Mouse (Mus musculus): ENCODE data around the gene Olfr1424. TPM values are rescaled to one million over a fixed set of nuclear protein-coding genes. Genes with fewer than 3 reads are reported as not detected.

Olfr1424 gene
- polyA plus RNA-seq, 1 experiment from 2014 or later = not detected

DNA sequence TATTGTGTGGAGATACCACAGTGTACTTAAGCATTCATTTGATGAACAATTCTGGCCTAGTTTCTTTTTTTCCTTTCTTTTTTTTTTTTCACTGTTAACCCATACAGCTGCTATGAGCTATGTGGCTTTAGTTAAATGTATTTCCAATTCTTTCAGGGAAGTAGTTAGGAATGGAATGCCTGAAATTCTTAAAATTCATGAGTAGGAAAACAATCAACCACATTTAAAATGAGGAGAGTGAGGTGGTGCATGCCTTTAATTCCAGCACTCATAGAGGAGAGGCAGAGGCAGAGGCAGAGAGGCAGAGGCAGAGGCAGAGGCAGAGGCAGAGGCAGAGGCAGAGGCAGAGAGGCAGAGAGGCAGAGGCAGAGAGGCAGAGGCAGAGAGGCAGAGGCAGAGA, 24.8 kb downstream of the Olfr1424 start:
- Histone ChIP-seq H3K9ac (replicated peaks; ENCODE audit: low read length) (no peak overlapping the region), H3K4me3 (replicated peaks; ENCODE audit: low read depth, low read length) (no peak overlapping the region), H3K36me3 (ENCODE audit: control insufficient read depth, insufficient read depth, low read length) (no peaks in the 10 kb centered on the region), H3K27me3 (ENCODE audit: control insufficient read depth, insufficient read depth, low read length) (no peaks in the 10 kb centered on the region), H3K4me1 (ENCODE audit: control insufficient read depth, insufficient read depth, low read length) (no peaks in the 10 kb centered on the region), H3K27ac (replicated peaks; ENCODE audit: low read depth, low read length) (no peak overlapping the region), H3K4me2 (ENCODE audit: low read length) (no peak overlapping the region), H3K9me3 (ENCODE audit: control insufficient read depth, low read length) (no peaks in the 10 kb centered on the region)
- ATAC-seq (ENCODE audit: low FRiP score, low TSS enrichment) (no peak), DNase-seq (no peak)

DNA sequence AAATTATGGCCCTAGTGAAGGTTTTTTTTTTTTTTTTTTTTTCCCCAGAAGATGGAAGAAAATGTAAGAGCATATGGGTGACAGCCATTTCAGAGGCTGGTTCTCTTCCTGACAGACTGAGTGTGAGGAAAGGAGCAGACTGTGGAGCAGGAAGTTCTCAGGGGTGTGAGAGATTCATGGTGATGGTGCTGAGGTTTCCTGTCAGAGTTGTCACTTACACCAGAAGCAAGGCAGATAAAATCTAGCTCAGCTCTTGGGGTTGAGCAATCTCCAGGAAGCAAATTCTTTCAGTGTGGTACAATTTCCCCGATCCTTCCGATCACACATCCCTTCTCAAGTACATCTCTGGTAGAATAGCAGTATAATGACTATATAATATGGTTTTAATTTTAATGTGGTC, 35.9 kb downstream of the Olfr1424 start:
- ATAC-seq (ENCODE audit: low FRiP score, low TSS enrichment) (no peak), DNase-seq (no peak)
- H3K9ac ChIP-seq (replicated peaks; ENCODE audit: low read length) = no peak overlapping the region
- no peak overlapping the region for H3K4me3 ChIP-seq (replicated peaks; ENCODE audit: low read depth, low read length)
- 92% methylated on average over 2 of the region's 2 CpGs for WGBS
- H3K27ac ChIP-seq (replicated peaks; ENCODE audit: low read depth, low read length) = no peak overlapping the region
- H3K36me3 ChIP-seq (ENCODE audit: control insufficient read depth, insufficient read depth, low read length) = no peaks in the 10 kb centered on the region
- H3K4me1 ChIP-seq (ENCODE audit: control insufficient read depth, insufficient read depth, low read length) = no peaks in the 10 kb centered on the region
- no peaks in the 10 kb centered on the region for H3K9me3 ChIP-seq (ENCODE audit: control insufficient read depth, low read length)
- no peak overlapping the region for H3K4me2 ChIP-seq (ENCODE audit: low read length)
- no peaks in the 10 kb centered on the region for H3K27me3 ChIP-seq (ENCODE audit: control insufficient read depth, insufficient read depth, low read length)

DNA sequence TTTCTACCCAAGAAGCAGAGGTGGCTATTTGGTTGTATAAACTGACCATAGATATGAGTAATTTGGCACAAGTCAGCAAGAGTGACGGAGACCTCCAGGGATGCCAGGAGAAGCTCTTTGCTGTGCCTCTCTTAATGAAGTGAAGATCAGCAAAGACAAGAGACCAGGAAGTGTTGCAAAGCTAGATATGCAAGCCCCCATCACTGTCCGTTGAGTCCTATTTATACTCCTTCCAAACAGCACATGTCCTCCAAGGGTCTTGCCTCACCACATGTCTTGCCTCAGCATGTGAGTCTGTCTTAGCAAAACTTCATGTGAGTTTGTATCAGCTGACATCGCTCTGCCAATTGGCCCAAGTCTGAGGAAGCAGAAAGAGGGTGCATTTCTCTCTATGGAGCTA, 37.1 kb downstream of the Olfr1424 start:
- no peak overlapping the region for H3K4me3 ChIP-seq (replicated peaks; ENCODE audit: low read depth, low read length)
- ATAC-seq (ENCODE audit: low FRiP score, low TSS enrichment) (no peak), DNase-seq (no peak)
- H3K9ac ChIP-seq (replicated peaks; ENCODE audit: low read length) = no peak overlapping the region
- H3K9me3 ChIP-seq (ENCODE audit: control insufficient read depth, low read length) = no peaks in the 10 kb centered on the region
- 83% methylated on average over 3 of the region's 3 CpGs for WGBS
- no peaks in the 10 kb centered on the region for H3K36me3 ChIP-seq (ENCODE audit: control insufficient read depth, insufficient read depth, low read length)
- H3K4me2 ChIP-seq (ENCODE audit: low read length) = no peak overlapping the region
- H3K4me1 ChIP-seq (ENCODE audit: control insufficient read depth, insufficient read depth, low read length) = no peaks in the 10 kb centered on the region
- H3K27me3 ChIP-seq (ENCODE audit: control insufficient read depth, insufficient read depth, low read length) = no peaks in the 10 kb centered on the region
- H3K27ac ChIP-seq (replicated peaks; ENCODE audit: low read depth, low read length) = no peak overlapping the region

DNA sequence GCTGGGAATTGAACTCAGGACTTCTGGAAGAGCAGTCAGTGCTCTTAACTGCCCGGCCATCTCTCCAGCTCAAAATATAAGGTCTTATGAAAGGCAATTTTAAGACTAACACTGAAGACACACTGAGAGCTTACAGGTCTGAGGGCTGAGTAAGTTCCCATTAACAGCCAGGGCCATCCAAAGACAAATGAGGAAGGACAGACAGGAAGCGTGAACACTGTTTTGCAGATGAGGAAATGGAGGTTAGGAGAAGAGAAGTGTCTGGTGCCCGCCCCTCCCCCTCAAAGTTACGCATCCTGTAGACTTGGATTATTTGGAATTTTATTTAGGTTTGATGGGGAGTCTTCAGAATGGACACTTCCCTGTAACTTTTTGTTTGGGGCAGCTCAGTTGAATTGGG, 38.3 kb downstream of the Olfr1424 start:
- Histone ChIP-seq H3K4me2 (ENCODE audit: low read length) (no peak overlapping the region), H3K4me3 (replicated peaks; ENCODE audit: low read depth, low read length) (no peak overlapping the region), H3K9ac (replicated peaks; ENCODE audit: low read length) (no peak overlapping the region), H3K9me3 (ENCODE audit: control insufficient read depth, low read length) (no peaks in the 10 kb centered on the region), H3K27ac (replicated peaks; ENCODE audit: low read depth, low read length) (no peak overlapping the region), H3K36me3 (ENCODE audit: control insufficient read depth, insufficient read depth, low read length) (no peaks in the 10 kb centered on the region), H3K4me1 (ENCODE audit: control insufficient read depth, insufficient read depth, low read length) (no peaks in the 10 kb centered on the region), H3K27me3 (ENCODE audit: control insufficient read depth, insufficient read depth, low read length) (no peaks in the 10 kb centered on the region)
- DNase-seq (no peak), ATAC-seq (ENCODE audit: low FRiP score, low TSS enrichment) (no peak)
- 88% methylated on average over 4 of the region's 4 CpGs for WGBS

DNA sequence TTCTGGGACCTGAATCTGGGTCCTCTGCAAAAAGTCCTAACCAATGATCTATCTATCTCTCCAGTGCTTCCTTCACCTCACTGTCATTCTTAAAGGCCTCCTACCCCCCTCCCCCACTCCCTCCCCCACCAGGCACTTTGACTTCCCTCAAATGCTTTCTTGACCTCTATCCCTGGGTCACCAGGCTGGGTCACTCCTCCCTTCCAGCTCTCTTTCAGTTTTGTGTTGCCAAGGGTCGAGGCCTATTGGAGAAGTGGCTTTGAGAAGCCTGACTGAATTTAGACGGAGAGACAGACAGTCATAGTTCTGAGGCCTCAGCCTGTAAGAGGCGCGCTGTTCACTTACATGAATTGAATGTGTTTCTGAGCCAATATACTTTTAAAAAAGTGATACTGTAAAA, 46.3 kb downstream of the Olfr1424 start:
- ATAC-seq (ENCODE audit: low FRiP score, low TSS enrichment) (no peak), DNase-seq (no peak)
- WGBS = 55% methylated on average over 4 of the region's 4 CpGs
- Histone ChIP-seq H3K9me3 (ENCODE audit: control insufficient read depth, low read length) (no peaks in the 10 kb centered on the region), H3K4me1 (ENCODE audit: control insufficient read depth, insufficient read depth, low read length) (no peaks in the 10 kb centered on the region), H3K4me3 (replicated peaks; ENCODE audit: low read depth, low read length) (no peak overlapping the region), H3K27me3 (ENCODE audit: control insufficient read depth, insufficient read depth, low read length) (no peaks in the 10 kb centered on the region), H3K36me3 (ENCODE audit: control insufficient read depth, insufficient read depth, low read length) (no peaks in the 10 kb centered on the region), H3K4me2 (ENCODE audit: low read length) (no peak overlapping the region), H3K9ac (replicated peaks; ENCODE audit: low read length) (no peak overlapping the region), H3K27ac (replicated peaks; ENCODE audit: low read depth, low read length) (no peak overlapping the region)

DNA sequence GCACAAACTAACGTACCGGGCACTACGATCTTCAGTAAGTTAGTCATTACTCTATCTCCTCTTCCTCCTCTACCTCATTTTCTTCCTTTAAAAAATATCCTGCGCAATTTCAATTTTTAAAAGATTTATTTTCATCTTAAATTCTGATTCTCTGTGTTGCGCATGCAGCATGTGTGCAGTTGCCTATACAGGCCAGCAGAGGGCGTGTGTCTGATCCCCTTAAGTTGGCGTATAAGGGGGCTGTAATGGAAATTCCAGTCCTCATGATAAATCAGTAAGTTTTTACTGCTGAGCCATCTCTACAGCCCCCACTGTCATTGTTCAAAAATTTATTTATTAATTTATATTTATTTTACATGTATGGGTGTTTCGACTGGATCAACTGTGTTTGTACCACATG, 46.8 kb downstream of the Olfr1424 start:
- 68% methylated on average over 8 of the region's 8 CpGs for WGBS
- Histone ChIP-seq H3K4me1 (ENCODE audit: control insufficient read depth, insufficient read depth, low read length) (no peaks in the 10 kb centered on the region), H3K9ac (replicated peaks; ENCODE audit: low read length) (no peak overlapping the region), H3K4me3 (replicated peaks; ENCODE audit: low read depth, low read length) (no peak overlapping the region), H3K4me2 (ENCODE audit: low read length) (no peak overlapping the region), H3K27ac (replicated peaks; ENCODE audit: low read depth, low read length) (no peak overlapping the region), H3K36me3 (ENCODE audit: control insufficient read depth, insufficient read depth, low read length) (no peaks in the 10 kb centered on the region), H3K9me3 (ENCODE audit: control insufficient read depth, low read length) (no peaks in the 10 kb centered on the region), H3K27me3 (ENCODE audit: control insufficient read depth, insufficient read depth, low read length) (no peaks in the 10 kb centered on the region)
- no peak for ATAC-seq (ENCODE audit: low FRiP score, low TSS enrichment)
- DNase-seq = peak; percentile 21

DNA sequence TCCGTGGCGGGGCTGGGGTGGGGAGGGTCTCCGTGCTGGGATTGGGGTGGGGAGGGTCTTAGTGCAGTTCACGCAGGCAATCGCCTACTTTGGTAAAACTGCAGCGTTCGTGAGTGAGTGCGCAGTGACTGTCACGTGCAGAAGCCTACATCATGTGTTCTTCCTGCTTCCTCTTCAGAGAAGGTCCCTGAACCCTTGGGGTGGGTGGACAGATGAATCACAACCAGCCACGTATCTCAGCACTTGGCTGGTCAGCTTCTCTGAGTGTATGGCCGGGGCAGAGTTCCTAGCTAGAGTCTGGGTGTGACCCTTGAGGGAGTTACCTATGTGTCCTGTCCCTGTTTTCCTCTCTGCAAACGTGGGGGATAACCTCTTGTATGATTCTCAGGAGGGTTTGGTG, 49.3 kb downstream of the Olfr1424 start:
- Histone ChIP-seq H3K9ac (replicated peaks; ENCODE audit: low read length) (0 out of 2 replicates have a peak overlapping the region, but pooled peaks have one; percentile 34), H3K4me3 (replicated peaks; ENCODE audit: low read depth, low read length) (peak overlapping the region; percentile 51), H3K4me2 (ENCODE audit: low read length) (peak overlapping the region; percentile 59), H3K4me1 (ENCODE audit: control insufficient read depth, insufficient read depth, low read length) (no peaks in the 10 kb centered on the region), H3K27me3 (ENCODE audit: control insufficient read depth, insufficient read depth, low read length) (no peaks in the 10 kb centered on the region), H3K9me3 (ENCODE audit: control insufficient read depth, low read length) (no peaks in the 10 kb centered on the region), H3K36me3 (ENCODE audit: control insufficient read depth, insufficient read depth, low read length) (no peaks in the 10 kb centered on the region), H3K27ac (replicated peaks; ENCODE audit: low read depth, low read length) (no peak overlapping the region)
- WGBS = under 1% methylated on average over 12 of the region's 12 CpGs
- peak; percentile 44 for DNase-seq
- ATAC-seq (ENCODE audit: low FRiP score, low TSS enrichment) = no peak

DNA sequence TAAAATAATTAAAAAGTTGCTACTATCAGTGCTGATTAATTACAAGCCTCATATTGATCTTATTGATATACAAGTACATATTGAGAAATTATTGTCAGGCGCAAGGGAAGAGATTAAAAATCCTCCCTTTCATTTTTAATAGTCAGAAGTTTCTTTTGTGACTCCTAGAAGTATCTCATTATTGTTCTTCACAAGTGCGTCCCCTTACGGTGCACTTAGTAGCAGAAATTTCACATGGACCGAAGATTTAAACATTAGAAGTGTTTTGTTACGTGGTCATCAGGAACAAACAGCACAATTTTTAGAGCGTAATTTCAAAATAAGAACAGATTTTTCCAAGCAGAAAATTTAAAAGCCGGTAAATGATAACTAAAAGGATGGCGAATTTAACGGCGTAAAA, 49.9 kb downstream of the Olfr1424 start:
- Histone ChIP-seq H3K4me2 (ENCODE audit: low read length) (peak overlapping the region; percentile 59), H3K9me3 (ENCODE audit: control insufficient read depth, low read length) (no peaks in the 10 kb centered on the region), H3K4me1 (ENCODE audit: control insufficient read depth, insufficient read depth, low read length) (no peaks in the 10 kb centered on the region), H3K27ac (replicated peaks; ENCODE audit: low read depth, low read length) (no peak overlapping the region), H3K9ac (replicated peaks; ENCODE audit: low read length) (no peak overlapping the region), H3K4me3 (replicated peaks; ENCODE audit: low read depth, low read length) (peak overlapping the region; percentile 51), H3K36me3 (ENCODE audit: control insufficient read depth, insufficient read depth, low read length) (no peaks in the 10 kb centered on the region), H3K27me3 (ENCODE audit: control insufficient read depth, insufficient read depth, low read length) (no peaks in the 10 kb centered on the region)
- no peak for ATAC-seq (ENCODE audit: low FRiP score, low TSS enrichment)
- WGBS = under 1% methylated on average over 10 of the region's 10 CpGs
- DNase-seq = no peak

DNA sequence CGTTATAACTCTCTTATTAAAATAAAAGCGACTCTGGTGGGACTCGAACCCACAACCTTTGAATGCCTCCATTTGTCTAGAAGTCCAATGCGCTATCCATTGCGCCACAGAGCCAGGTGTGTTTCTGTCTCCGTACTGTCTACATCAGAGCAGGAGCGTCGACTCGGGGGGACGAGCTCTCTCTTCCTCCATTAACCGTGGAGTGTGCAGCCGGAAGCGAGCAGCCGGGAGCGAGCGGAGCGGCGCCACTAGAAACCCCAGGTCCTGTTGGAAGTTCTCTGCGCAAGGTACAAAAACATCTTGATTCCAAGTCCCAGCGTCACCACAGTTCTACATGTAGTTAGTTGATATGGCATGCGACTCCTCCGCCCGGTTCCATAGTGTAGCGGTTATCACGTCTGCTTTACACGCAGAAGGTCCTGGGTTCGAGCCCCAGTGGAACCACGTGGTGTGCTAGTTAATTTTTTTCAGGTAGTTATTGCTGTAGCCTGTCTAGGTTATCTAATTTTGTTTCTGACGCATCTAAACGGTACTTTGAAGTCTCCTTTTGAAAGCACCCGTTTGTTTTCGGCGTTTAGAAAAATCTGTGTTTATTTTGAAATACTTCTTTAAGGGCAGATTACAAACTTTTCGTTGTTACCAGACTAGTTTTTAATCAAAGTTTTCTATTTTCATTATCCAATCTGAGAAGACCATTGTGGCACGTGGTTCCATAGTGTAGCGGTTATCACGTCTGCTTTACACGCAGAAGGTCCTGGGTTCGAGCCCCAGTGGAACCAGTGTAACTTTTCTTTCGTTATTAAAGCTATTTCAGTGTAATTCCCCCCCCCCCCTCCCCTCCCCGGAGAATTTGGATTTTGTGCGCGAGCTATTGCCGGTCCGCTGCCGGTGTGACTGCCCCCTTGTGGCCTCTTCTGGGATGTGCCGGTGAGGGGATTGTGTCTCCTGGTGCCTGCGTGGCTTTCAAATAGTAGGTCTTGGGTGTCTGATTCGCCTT, 50.6 kb downstream of the Olfr1424 start:
- H3K27me3 ChIP-seq (ENCODE audit: control insufficient read depth, insufficient read depth, low read length) = no peaks in the 10 kb centered on the region

More for the DNA sequence above, 50.6 kb downstream of the Olfr1424 start:
- ATAC-seq (ENCODE audit: low FRiP score, low TSS enrichment) (peak; percentile 87), DNase-seq (peak; percentile 92)
- H3K4me1 ChIP-seq (ENCODE audit: control insufficient read depth, insufficient read depth, low read length) = 0 out of 2 replicates have a peak, but pooled peaks cover 3% of the 10 kb centered on the region
- H3K4me2 ChIP-seq (ENCODE audit: low read length) = peak overlapping the region; percentile 59
- H3K27ac ChIP-seq (replicated peaks; ENCODE audit: low read depth, low read length) = peak overlapping the region; percentile 90
- peak overlapping the region; percentile 51 for H3K4me3 ChIP-seq (replicated peaks; ENCODE audit: low read depth, low read length)
- peak overlapping the region; percentile 37; the same call in 1 of the 2 replicates for H3K9ac ChIP-seq (replicated peaks; ENCODE audit: low read length)
- under 1% methylated on average over 49 of the region's 49 CpGs for WGBS
- no peaks in the 10 kb centered on the region for H3K36me3 ChIP-seq (ENCODE audit: control insufficient read depth, insufficient read depth, low read length)
- no peaks in the 10 kb centered on the region for H3K9me3 ChIP-seq (ENCODE audit: control insufficient read depth, low read length)

Data from midbrain, embryonic 14.5 days (tissue).